Mouse (Mus musculus): ENCODE results near the gene Spock1. TPM values are rescaled to one million over a fixed set of nuclear protein-coding genes. Genes with fewer than 3 reads are reported as not detected.

The Spock1 gene
- polyA plus RNA-seq, 1 experiment from 2014 or later = 1.1 TPM

- Histone ChIP-seq H3K27me3 (replicated peaks; ENCODE audit: control insufficient read depth, insufficient read depth, low read length) (no peaks in the 10 kb centered on the region), H3K9me3 (ENCODE audit: control insufficient read depth) (no peaks in the 10 kb centered on the region), H3K9ac (ENCODE audit: low read depth, low read length) (no peak overlapping the region), H3K4me3 (ENCODE audit: low read depth, low read length) (no peak overlapping the region), H3K4me2 (replicated peaks; ENCODE audit: low read depth) (no peak overlapping the region), H3K27ac (ENCODE audit: low read depth, low read length) (no peak overlapping the region), H3K4me1 (replicated peaks; ENCODE audit: control insufficient read depth, insufficient read depth, low read length) (no peaks in the 10 kb centered on the region), H3K36me3 (ENCODE audit: control insufficient read depth, insufficient read depth) (no peaks in the 10 kb centered on the region)
- WGBS = 79% methylated on average over 17 of the region's 17 CpGs
- no peak for TF ChIP-seq CTCF (IDR thresholded peaks at IDR 0.05; ENCODE audit: low read depth)
- ATAC-seq = no peak
These were observed 185.7 kb downstream of the Spock1 start for GRCm38 (mm10) chr13:57722329-57722936.

DNA sequence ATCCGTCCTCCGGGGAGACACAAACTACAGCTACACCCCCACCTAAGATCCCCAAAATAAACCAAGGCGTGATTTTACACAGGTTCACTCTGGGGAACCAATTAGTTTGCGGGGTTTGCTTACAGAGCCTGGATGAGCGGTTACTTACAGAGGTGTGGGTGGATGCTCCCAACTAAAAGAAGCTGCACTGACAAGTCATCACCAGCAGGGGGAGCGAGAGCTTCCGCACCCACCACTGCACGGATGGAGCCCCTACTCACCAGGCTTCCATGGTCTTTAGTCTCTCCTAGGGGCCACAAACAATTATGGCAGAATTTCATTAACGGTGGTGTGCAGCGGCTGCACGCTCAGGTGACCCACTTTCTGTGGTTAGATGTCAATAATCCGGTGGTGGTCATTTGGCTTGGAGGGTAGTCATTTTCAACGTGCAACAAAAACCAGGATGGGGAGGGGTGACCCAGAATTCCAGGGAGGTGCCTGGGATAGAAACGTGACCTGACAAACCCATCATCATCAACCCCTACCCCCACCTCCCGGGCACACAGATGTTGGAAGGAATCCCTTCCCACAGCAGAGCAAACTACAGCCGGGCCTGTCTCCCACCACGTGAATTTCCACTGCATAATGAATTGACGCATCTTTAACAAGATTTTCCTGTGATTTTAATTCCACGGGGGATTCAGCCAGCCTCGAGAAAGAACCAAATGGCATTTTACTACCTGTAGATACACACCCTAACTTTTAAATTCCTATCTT, 186.4 kb downstream of the Spock1 start:
- Histone ChIP-seq H3K4me2 (replicated peaks; ENCODE audit: low read depth) (no peak overlapping the region), H3K4me1 (replicated peaks; ENCODE audit: control insufficient read depth, insufficient read depth, low read length) (no peaks in the 10 kb centered on the region), H3K27ac (ENCODE audit: low read depth, low read length) (no peak overlapping the region), H3K27me3 (replicated peaks; ENCODE audit: control insufficient read depth, insufficient read depth, low read length) (no peaks in the 10 kb centered on the region), H3K36me3 (ENCODE audit: control insufficient read depth, insufficient read depth) (no peaks in the 10 kb centered on the region), H3K4me3 (ENCODE audit: low read depth, low read length) (no peak overlapping the region), H3K9ac (ENCODE audit: low read depth, low read length) (no peak overlapping the region), H3K9me3 (ENCODE audit: control insufficient read depth) (no peaks in the 10 kb centered on the region)
- 63% methylated on average over 20 of the region's 20 CpGs for WGBS
- TF ChIP-seq CTCF (IDR thresholded peaks at IDR 0.05; ENCODE audit: low read depth) = peak; percentile 70
- no peak for ATAC-seq

DNA sequence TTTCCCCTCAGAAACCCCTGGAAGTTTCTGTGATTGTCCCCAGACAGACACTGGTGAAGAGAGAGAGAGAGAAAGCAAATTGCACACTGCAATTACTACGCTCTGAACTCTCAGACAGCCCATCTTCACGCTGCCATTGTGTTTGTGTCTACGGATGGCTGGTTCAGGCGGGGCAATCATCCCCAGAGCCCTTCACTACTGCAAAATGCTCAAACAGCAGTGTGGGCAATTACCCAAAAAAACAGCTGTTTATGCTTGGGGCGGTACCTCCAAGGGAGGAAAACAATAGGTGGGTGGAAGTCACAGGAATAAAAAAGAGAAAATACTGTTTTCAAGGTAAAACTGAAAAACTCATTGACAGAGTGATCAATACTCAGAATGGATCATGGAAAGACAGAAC, 190.0 kb downstream of the Spock1 start:
- Histone ChIP-seq H3K27ac (ENCODE audit: low read depth, low read length) (no peak overlapping the region), H3K4me1 (replicated peaks; ENCODE audit: control insufficient read depth, insufficient read depth, low read length) (no peaks in the 10 kb centered on the region), H3K36me3 (ENCODE audit: control insufficient read depth, insufficient read depth) (no peaks in the 10 kb centered on the region), H3K4me3 (ENCODE audit: low read depth, low read length) (no peak overlapping the region), H3K4me2 (replicated peaks; ENCODE audit: low read depth) (no peak overlapping the region), H3K27me3 (replicated peaks; ENCODE audit: control insufficient read depth, insufficient read depth, low read length) (no peaks in the 10 kb centered on the region), H3K9ac (ENCODE audit: low read depth, low read length) (no peak overlapping the region), H3K9me3 (ENCODE audit: control insufficient read depth) (no peaks in the 10 kb centered on the region)
- no peak for ATAC-seq
- TF ChIP-seq CTCF (IDR thresholded peaks at IDR 0.05; ENCODE audit: low read depth) = no peak
- WGBS = 73% methylated on average over 5 of the region's 5 CpGs

GRCm38 (mm10) chr13:57712910-57713309, 195.2 kb downstream of the Spock1 start:
- Histone ChIP-seq H3K27me3 (replicated peaks; ENCODE audit: control insufficient read depth, insufficient read depth, low read length) (no peaks in the 10 kb centered on the region), H3K27ac (ENCODE audit: low read depth, low read length) (no peak overlapping the region), H3K36me3 (ENCODE audit: control insufficient read depth, insufficient read depth) (no peaks in the 10 kb centered on the region), H3K4me3 (ENCODE audit: low read depth, low read length) (no peak overlapping the region), H3K4me1 (replicated peaks; ENCODE audit: control insufficient read depth, insufficient read depth, low read length) (no peaks in the 10 kb centered on the region), H3K9ac (ENCODE audit: low read depth, low read length) (no peak overlapping the region), H3K9me3 (ENCODE audit: control insufficient read depth) (no peaks in the 10 kb centered on the region), H3K4me2 (replicated peaks; ENCODE audit: low read depth) (no peak overlapping the region)
- no peak for ATAC-seq
- no peak for TF ChIP-seq CTCF (IDR thresholded peaks at IDR 0.05; ENCODE audit: low read depth)
- 82% methylated on average over 4 of the region's 4 CpGs for WGBS

DNA sequence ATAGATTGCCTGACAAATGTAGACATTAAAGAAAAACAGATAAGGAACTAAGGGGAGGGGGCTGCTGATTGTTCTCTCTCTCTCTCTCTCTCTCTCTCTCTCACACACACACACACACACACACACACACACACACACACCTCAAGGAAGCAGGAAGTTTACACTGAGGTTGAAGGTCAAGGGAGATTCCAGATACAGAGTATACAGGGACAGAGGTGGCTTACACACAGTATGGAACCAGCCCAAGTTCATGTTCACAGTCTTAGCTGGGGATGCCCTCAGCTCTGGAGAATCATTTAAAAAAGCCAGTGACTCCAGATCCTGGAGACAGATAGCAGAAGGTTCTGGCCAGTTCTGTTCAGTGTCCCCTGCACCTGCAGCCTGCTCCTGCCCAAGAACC, 199.7 kb downstream of the Spock1 start:
- Histone ChIP-seq H3K36me3 (ENCODE audit: control insufficient read depth, insufficient read depth) (no peaks in the 10 kb centered on the region), H3K4me3 (ENCODE audit: low read depth, low read length) (no peak overlapping the region), H3K27me3 (replicated peaks; ENCODE audit: control insufficient read depth, insufficient read depth, low read length) (no peaks in the 10 kb centered on the region), H3K4me2 (replicated peaks; ENCODE audit: low read depth) (no peak overlapping the region), H3K27ac (ENCODE audit: low read depth, low read length) (no peak overlapping the region), H3K4me1 (replicated peaks; ENCODE audit: control insufficient read depth, insufficient read depth, low read length) (no peaks in the 10 kb centered on the region), H3K9ac (ENCODE audit: low read depth, low read length) (no peak overlapping the region), H3K9me3 (ENCODE audit: control insufficient read depth) (no peaks in the 10 kb centered on the region)
- no peak for ATAC-seq
- no peak for TF ChIP-seq CTCF (IDR thresholded peaks at IDR 0.05; ENCODE audit: low read depth)

DNA sequence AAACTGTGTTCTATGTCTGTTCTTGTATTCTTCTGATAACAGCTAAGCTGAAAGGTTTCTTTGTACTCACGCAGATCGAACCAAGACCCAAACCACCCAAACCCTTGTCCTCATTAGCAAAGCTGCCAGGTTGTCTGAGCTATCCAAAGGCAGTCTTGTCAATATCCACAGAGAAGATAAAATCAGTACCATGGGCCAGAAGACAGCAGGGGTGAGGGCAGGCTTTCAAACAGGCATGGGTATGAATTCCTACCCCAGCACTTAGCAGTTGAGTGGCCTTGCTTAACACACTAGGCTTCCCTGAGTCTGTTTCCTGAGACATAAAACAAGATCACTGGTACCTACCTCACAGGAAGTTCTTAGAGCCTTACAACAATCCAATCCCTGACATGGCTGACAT, 205.2 kb downstream of the Spock1 start:
- ATAC-seq = no peak
- H3K27me3 ChIP-seq (replicated peaks; ENCODE audit: control insufficient read depth, insufficient read depth, low read length) = no peaks in the 10 kb centered on the region
- no peaks in the 10 kb centered on the region for H3K36me3 ChIP-seq (ENCODE audit: control insufficient read depth, insufficient read depth)
- no peaks in the 10 kb centered on the region for H3K4me1 ChIP-seq (replicated peaks; ENCODE audit: control insufficient read depth, insufficient read depth, low read length)
- H3K9me3 ChIP-seq (ENCODE audit: control insufficient read depth) = no peaks in the 10 kb centered on the region
- H3K27ac ChIP-seq (ENCODE audit: low read depth, low read length) = no peak overlapping the region
- no peak for TF ChIP-seq CTCF (IDR thresholded peaks at IDR 0.05; ENCODE audit: low read depth)
- no peak overlapping the region for H3K4me3 ChIP-seq (ENCODE audit: low read depth, low read length)
- no peak overlapping the region for H3K4me2 ChIP-seq (replicated peaks; ENCODE audit: low read depth)
- no peak overlapping the region for H3K9ac ChIP-seq (ENCODE audit: low read depth, low read length)
- whole genome bisulfite sequencing = 94% methylated on average over 2 of the region's 2 CpGs
